Mouse (Mus musculus) thymus, adult 2 months (tissue): ENCODE results near the gene Olfr961.

Experiments
- CTCF ChIP-seq: fragments of 200-500 bp; IDR thresholded peaks from 2 replicates; pipeline ENCODE4 v1.5.1; 2012; ENCODE audit warnings: mild to moderate bottlenecking, control low read depth, low read length, moderate library complexity, borderline replicate concordance; ENCODE audit not compliant: control insufficient read depth, poor library complexity, insufficient read depth; ENCODE audit errors: extremely low read depth
- POLR2A ChIP-seq: fragments of 200-500 bp; IDR thresholded peaks from 2 replicates; pipeline ENCODE4 v1.6.1; 2012; ENCODE audit warnings: mild to moderate bottlenecking, low read length, control low read depth, moderate library complexity; ENCODE audit not compliant: control insufficient read depth, poor library complexity, insufficient read depth; ENCODE audit errors: extremely low read depth

- TF ChIP-seq POLR2A, result no peak
- no peak for TF ChIP-seq CTCF
Measured at GRCm38 (mm10) chr9:39654756-39655396, 10.0 kb downstream of the Olfr961 start.
